Mouse (Mus musculus) heart, postnatal 25 days (tissue): ENCODE measurements at regions not wholly inside any gene's neighbourhood (a gene's known extent, or its start where the extent isn't known, plus 50 kb on each side); places are given as distances from the start of the nearest gene placed in this dataset.
"Not testable (repeated sequence)": the region's sequence is repeated elsewhere in the genome, so short reads cannot be mapped to it uniquely, and the experiment has no call there.

ENCODE experiments used
- DNase-seq: peaks from one replicate; pipeline ENCODE4 v3.0.0; 2022; ENCODE audit warnings: low spot score
- intact Hi-C: fragments of 180-260 bp; cut with DNase I; formaldehyde crosslinking; loops from one replicate; pipeline ENCODE4 v1.15.1; 2025

GRCm38 (mm10) chr12:117365876-117366275, 150.4 kb upstream of the Rapgef5 start:
- intact Hi-C loops = no loop called here

GRCm38 (mm10) chr12:117378297-117378887, 137.9 kb upstream of the Rapgef5 start:
- DNase-seq = no peak
- intact Hi-C loops = no loop called here

More at GRCm38 (mm10) chr12:117365876-117366275, 150.4 kb upstream of the Rapgef5 start:
- DNase-seq = no peak

GRCm38 (mm10) chr12:117379103-117379850, 137.0 kb upstream of the Rapgef5 start:
- no peak for DNase-seq
- intact Hi-C loops = no loop called here

- intact Hi-C loops = no loop called here
- DNase-seq = no peak
These were observed 135.4 kb upstream of the Rapgef5 start for GRCm38 (mm10) chr12:117380836-117381235.

- intact Hi-C loops, DNase-seq: not testable (repeated sequence)
These were observed 133.6 kb upstream of the Rapgef5 start for GRCm38 (mm10) chr12:117382727-117383126.

GRCm38 (mm10) chr12:117385072-117385666, 131.1 kb upstream of the Rapgef5 start:
- DNase-seq = peak; percentile 34
- intact Hi-C loops = loop anchor here (1.0 kb wide), 2 partner anchors 384 to 468 kb away; no protein-coding TSS in a partner anchor

- intact Hi-C loops = loop anchor here (1.0 kb wide), 2 partner anchors 384 to 468 kb away; no protein-coding TSS in a partner anchor
- no peak for DNase-seq
These were observed 130.6 kb upstream of the Rapgef5 start for GRCm38 (mm10) chr12:117385697-117386096.

GRCm38 (mm10) chr12:117386957-117387356, 129.3 kb upstream of the Rapgef5 start:
- no peak for DNase-seq
- intact Hi-C loops = no loop called here

- no peak for DNase-seq
- intact Hi-C loops = no loop called here
These were observed 126.5 kb upstream of the Rapgef5 start for GRCm38 (mm10) chr12:117389516-117390347.

- intact Hi-C loops = no loop called here
These were observed 118.8 kb upstream of the Rapgef5 start for GRCm38 (mm10) chr12:117397512-117397911.

GRCm38 (mm10) chr12:117403513-117404156, 112.6 kb upstream of the Rapgef5 start:
- intact Hi-C loops = loop anchor here (1.0 to 5.0 kb wide), 5 partner anchors 23 to 449 kb away; no protein-coding TSS in a partner anchor
- DNase-seq = peak; percentile 20

More at GRCm38 (mm10) chr12:117397512-117397911, 118.8 kb upstream of the Rapgef5 start:
- no peak for DNase-seq

GRCm38 (mm10) chr12:117404157-117404752, 112.0 kb upstream of the Rapgef5 start:
- intact Hi-C loops = loop anchor here (2.0 to 5.0 kb wide), 3 partner anchors 23 to 448 kb away; no protein-coding TSS in a partner anchor
- peak; percentile 11 for DNase-seq

GRCm38 (mm10) chr12:117406832-117407231, 109.4 kb upstream of the Rapgef5 start:
- intact Hi-C loops = no loop called here
- no peak for DNase-seq

- DNase-seq = peak; percentile 7
- intact Hi-C loops = no loop called here
These were observed 105.7 kb upstream of the Rapgef5 start for GRCm38 (mm10) chr12:117410604-117411003.

- peak; percentile 20 for DNase-seq
- intact Hi-C loops = no loop called here
These were observed 104.0 kb upstream of the Rapgef5 start for GRCm38 (mm10) chr12:117412257-117412656.

GRCm38 (mm10) chr12:117412779-117413505, 103.3 kb upstream of the Rapgef5 start:
- DNase-seq = no peak
- intact Hi-C loops = no loop called here

GRCm38 (mm10) chr12:117414020-117414419, 102.3 kb upstream of the Rapgef5 start:
- no peak for DNase-seq
- intact Hi-C loops = no loop called here

- no peak for DNase-seq
- intact Hi-C loops = no loop called here
These were observed 101.1 kb upstream of the Rapgef5 start for GRCm38 (mm10) chr12:117415146-117415545.
